Mouse (Mus musculus) kidney, embryonic 15.5 days (tissue): Measurements from ENCODE around the gene Snx9. TPM values are rescaled to one million over a fixed set of nuclear protein-coding genes. Genes with fewer than 3 reads are reported as not detected.

ENCODE experiments used
- ATAC-seq: fragments of 200-750 bp; cut with Nextera tagmentation; replicated peaks from 2 replicates; pipeline ENCODE4 v1.8.0; 2017; ENCODE audit warnings: moderate TSS enrichment; ENCODE audit not compliant: low FRiP score
- H3K27ac ChIP-seq: fragments of 300-500 bp; sonication (generic); 2 replicates; pipeline ENCODE4 v1.5.1; 2015; ENCODE audit warnings: mild to moderate bottlenecking, inconsistent platforms
- H3K27me3 ChIP-seq: fragments of 300-500 bp; sonication (generic); 2 replicates; pipeline ENCODE4 v1.6.1; 2015; ENCODE audit warnings: inconsistent platforms
- H3K36me3 ChIP-seq: fragments of 300-500 bp; sonication (generic); 2 replicates; pipeline ENCODE4 v1.6.1; 2015; ENCODE audit warnings: inconsistent platforms
- H3K4me1 ChIP-seq: fragments of 300-500 bp; sonication (generic); 2 replicates; pipeline ENCODE4 v1.6.1; 2015; ENCODE audit warnings: inconsistent platforms
- H3K4me2 ChIP-seq: fragments of 300-500 bp; sonication (generic); 2 replicates; pipeline ENCODE4 v1.6.1; 2015; ENCODE audit warnings: moderate library complexity, mild to moderate bottlenecking, inconsistent platforms
- H3K4me3 ChIP-seq: fragments of 300-500 bp; sonication (generic); replicated peaks from 2 replicates; pipeline ENCODE4 v1.5.1; 2015; ENCODE audit warnings: mild to moderate bottlenecking, inconsistent platforms
- H3K9ac ChIP-seq: fragments of 300-500 bp; sonication (generic); 2 replicates; pipeline ENCODE4 v1.6.1; 2015; ENCODE audit warnings: mild to moderate bottlenecking, inconsistent platforms
- H3K9me3 ChIP-seq: fragments of 300-500 bp; sonication (generic); replicated peaks from 2 replicates; pipeline ENCODE4 v1.6.1; 2016; ENCODE audit warnings: inconsistent platforms
- WGBS: fragments of 180-500 bp; shearing (Covaris S2); methylation state at CpG from one replicate; pipeline ENCODE4 v1.1.7; 2015; ENCODE audit warnings: mixed read lengths; 5-methylcytosine and 5-hydroxymethylcytosine counted together
- polyA plus RNA-seq: library from polyadenylated mRNA; unstranded; fragments of >200 nt; fragmentation: Nextera tagmentation; extraction: Ambion mirVana; gene quantifications from 2 replicates; pipeline ENCODE4 v1.2.1, GENCODE M21; 2015

The Snx9 gene
- polyA plus RNA-seq, 1 experiment from 2014 or later, result 36.4 TPM

DNA sequence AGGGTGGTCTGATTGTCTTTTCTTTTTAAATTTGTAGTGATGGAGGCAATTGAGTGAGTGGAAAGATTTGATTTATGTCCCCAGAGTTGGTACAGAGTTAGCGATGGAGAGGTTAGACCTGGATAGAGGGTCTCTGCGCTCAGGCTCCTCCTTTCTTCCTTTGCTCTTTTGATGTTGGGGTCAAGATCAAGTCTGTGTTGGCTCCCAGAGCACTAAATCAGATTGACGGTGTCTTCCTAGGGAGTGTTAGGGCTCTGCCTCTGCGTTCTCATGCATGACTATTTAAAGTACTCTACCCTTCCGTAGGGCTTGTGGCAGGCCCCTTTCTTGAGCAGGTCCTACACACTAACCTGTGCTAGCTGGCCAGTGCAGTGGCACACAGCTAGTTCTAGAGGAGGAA lies 28.9 kb downstream of the Snx9 start:
- Histone ChIP-seq H3K4me2 (no peak overlapping the region), H3K27ac (peak overlapping the region; percentile 72), H3K9me3 (no peaks in the 10 kb centered on the region), H3K36me3 (no peaks in the 10 kb centered on the region), H3K4me3 (no peak overlapping the region), H3K27me3 (no peaks in the 10 kb centered on the region), H3K4me1 (peaks cover 63% of the 10 kb centered on the region), H3K9ac (no peak overlapping the region)
- WGBS, result 12% methylated on average over 5 of the region's 5 CpGs
- ATAC-seq, result peak; percentile 83

- 87% methylated on average over 11 of the region's 11 CpGs for WGBS
- Histone ChIP-seq H3K27me3 (no peaks in the 10 kb centered on the region), H3K4me1 (peaks cover 66% of the 10 kb centered on the region)
These were observed 29.6 kb downstream of the Snx9 start for GRCm38 (mm10) chr17:5870696-5871095.

DNA sequence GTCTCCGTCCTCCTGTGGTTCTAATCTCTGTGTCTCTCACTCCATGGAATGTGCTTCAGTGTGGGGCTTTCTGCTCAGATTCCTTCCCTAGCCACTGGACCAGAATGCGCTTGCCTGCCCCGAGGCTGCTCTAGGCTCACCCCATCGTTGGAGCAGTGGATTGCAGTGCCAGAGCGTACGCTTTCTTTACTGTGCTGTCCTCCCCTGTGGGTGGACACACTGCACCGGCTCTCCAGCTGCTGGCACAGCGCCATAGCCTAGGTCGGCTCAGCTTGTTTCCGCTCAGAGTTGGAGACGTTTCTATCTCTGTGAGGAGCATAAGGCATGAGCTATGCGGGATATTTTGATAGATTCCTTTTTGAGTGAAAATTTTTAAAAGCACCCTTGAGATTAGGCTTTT lies 31.4 kb downstream of the Snx9 start:
- Histone ChIP-seq H3K27me3 (no peaks in the 10 kb centered on the region), H3K36me3 (no peaks in the 10 kb centered on the region), H3K9me3 (no peaks in the 10 kb centered on the region), H3K4me3 (no peak overlapping the region), H3K9ac (no peak overlapping the region), H3K4me1 (peaks cover 71% of the 10 kb centered on the region), H3K27ac (peak overlapping the region; percentile 48; the same call in 1 of the 2 replicates), H3K4me2 (no peak overlapping the region)
- 29% methylated on average over 12 of the region's 12 CpGs for WGBS
- peak; percentile 78 for ATAC-seq

More at GRCm38 (mm10) chr17:5870696-5871095, 29.6 kb downstream of the Snx9 start:
- no peak for ATAC-seq
- no peaks in the 10 kb centered on the region for H3K36me3 ChIP-seq
- no peaks in the 10 kb centered on the region for H3K9me3 ChIP-seq
- H3K9ac ChIP-seq, result no peak overlapping the region
- no peak overlapping the region for H3K27ac ChIP-seq
- H3K4me2 ChIP-seq, result no peak overlapping the region
- no peak overlapping the region for H3K4me3 ChIP-seq

DNA sequence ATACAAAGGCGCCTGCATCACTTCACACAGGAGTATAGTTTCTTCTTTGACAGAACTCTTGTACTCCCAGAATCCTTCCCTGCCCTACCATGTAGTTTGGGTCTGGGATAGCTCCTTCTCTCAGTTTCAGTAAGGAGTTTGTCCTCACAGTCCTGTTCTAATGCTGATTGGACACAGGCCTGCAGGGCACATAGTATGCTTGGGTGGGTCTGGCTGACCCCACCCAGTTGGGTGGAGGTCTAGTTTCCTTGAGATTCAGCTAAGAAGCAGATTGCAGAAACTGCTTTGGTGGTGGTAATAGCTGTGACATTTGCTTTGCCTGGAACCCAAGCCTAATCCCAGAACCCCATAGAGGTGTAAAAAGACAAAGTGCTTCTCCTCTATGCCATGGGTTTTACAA lies 33.4 kb downstream of the Snx9 start:
- Histone ChIP-seq H3K9me3 (no peaks in the 10 kb centered on the region), H3K27ac (no peak overlapping the region; the same call in 1 of the 2 replicates), H3K4me3 (no peak overlapping the region), H3K36me3 (no peaks in the 10 kb centered on the region), H3K9ac (no peak overlapping the region), H3K27me3 (no peaks in the 10 kb centered on the region), H3K4me2 (no peak overlapping the region), H3K4me1 (peaks cover 55% of the 10 kb centered on the region)
- no peak for ATAC-seq
- WGBS, result 94% methylated on average over 1 of the region's 1 CpGs

DNA sequence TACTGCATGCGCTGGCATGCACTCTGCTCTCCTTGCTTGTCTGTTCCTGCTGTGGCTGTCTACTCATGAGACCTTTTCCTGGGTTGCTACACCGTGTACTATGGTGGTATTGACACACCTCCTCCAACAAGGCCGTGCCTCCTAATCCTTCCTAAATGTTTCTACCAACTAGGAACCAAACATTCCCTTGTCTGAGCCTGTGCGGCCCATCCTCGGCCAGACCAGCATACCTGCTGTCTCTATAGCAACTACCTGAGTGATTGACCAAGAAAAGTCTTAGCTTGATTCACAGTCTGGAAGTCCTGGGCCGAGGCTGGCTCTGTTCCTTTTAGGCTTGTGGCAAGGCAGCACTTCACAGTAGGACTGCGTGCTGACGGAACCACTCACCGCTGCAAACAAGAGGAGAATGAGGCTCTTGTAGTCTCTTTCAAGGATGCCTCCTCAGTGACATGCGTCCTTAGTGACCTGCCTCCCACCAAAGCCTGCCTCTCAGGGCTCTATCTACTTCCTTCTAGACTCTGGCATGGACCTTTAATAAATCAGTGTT lies 36.6 kb downstream of the Snx9 start:
- Histone ChIP-seq H3K9ac (no peak overlapping the region), H3K4me2 (no peak overlapping the region), H3K9me3 (no peaks in the 10 kb centered on the region), H3K27ac (no peak overlapping the region), H3K4me1 (peaks cover 29% of the 10 kb centered on the region), H3K4me3 (no peak overlapping the region), H3K36me3 (no peaks in the 10 kb centered on the region), H3K27me3 (no peaks in the 10 kb centered on the region)
- no peak for ATAC-seq
- WGBS, result 89% methylated on average over 10 of the region's 10 CpGs

DNA sequence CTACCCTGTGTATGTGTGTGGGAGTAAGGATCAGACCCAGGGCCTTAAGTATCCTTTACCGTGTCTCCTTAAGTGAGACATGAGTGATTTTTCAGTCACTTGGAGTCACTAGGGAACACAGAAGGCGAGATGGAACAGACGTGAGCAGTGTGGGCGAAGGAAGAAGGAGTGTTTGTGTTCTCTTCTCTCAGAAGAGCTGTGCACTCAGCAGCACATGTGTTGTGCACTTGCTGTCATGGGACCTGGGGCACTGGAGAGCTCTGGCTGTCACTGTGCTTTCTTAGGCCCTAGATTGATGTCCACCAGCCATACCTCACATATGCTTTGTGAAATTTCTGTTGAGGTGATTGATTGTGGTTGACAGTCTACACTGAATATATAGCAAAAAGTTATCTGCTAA lies 37.7 kb downstream of the Snx9 start:
- Histone ChIP-seq H3K36me3 (no peaks in the 10 kb centered on the region), H3K9me3 (no peaks in the 10 kb centered on the region), H3K4me2 (no peak overlapping the region), H3K27ac (no peak overlapping the region), H3K4me3 (no peak overlapping the region), H3K9ac (no peak overlapping the region), H3K4me1 (peaks cover 26% of the 10 kb centered on the region), H3K27me3 (no peaks in the 10 kb centered on the region)
- no peak; the same call in 1 of the 2 replicates for ATAC-seq
- 50% methylated on average over 4 of the region's 4 CpGs for WGBS

- 43% methylated on average over 8 of the region's 8 CpGs for WGBS
- Histone ChIP-seq H3K36me3 (peaks cover 8% of the 10 kb centered on the region), H3K4me1 (peaks cover 22% of the 10 kb centered on the region), H3K9me3 (no peaks in the 10 kb centered on the region), H3K4me2 (no peak overlapping the region), H3K27me3 (no peaks in the 10 kb centered on the region), H3K27ac (peak overlapping the region; percentile 74), H3K9ac (no peak overlapping the region), H3K4me3 (no peak overlapping the region)
- peak; percentile 67 for ATAC-seq
These were observed 44.3 kb downstream of the Snx9 start for GRCm38 (mm10) chr17:5885474-5885873.

DNA sequence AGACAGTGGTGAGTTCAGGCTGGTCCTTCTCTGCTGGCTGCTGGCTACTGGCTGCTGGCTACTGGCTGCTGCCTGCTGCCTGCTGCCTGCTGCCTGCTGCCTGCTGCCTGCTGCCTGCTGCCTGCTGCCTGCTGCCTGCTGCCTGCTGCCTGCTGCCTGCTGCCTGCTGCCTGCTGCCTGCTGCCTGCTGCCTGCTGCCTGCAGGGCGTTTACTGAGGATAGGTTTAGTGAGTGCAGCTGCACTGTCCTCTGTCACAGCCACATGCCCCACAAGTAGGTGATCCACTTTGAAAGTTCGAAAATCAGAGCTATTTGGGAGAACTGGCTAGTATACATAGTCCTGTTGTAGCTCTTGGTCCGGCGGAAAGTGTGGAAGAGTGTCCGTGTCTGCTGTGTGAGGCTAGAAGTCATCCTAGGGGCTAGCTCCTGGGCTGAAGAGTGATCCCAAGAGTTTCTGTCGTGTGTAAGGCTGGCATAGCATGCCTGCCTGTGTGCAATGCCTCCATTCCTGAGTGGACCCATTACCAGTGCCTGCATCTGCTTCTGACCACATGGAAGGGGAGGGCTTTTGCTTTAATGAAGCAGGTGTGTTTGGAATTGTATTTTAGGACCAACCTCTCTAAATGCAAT lies 45.2 kb downstream of the Snx9 start:
- H3K4me2 ChIP-seq, result no peak overlapping the region; the same call in 1 of the 2 replicates
- WGBS, result 71% methylated on average over 6 of the region's 6 CpGs
- ATAC-seq, result no peak
- no peaks in the 10 kb centered on the region for H3K9me3 ChIP-seq
- H3K9ac ChIP-seq, result no peak overlapping the region
- H3K4me3 ChIP-seq, result no peak overlapping the region
- H3K36me3 ChIP-seq, result peaks cover 16% of the 10 kb centered on the region
- H3K27me3 ChIP-seq, result no peaks in the 10 kb centered on the region
- H3K4me1 ChIP-seq, result peaks cover 22% of the 10 kb centered on the region
- H3K27ac ChIP-seq, result peak overlapping the region; percentile 74

DNA sequence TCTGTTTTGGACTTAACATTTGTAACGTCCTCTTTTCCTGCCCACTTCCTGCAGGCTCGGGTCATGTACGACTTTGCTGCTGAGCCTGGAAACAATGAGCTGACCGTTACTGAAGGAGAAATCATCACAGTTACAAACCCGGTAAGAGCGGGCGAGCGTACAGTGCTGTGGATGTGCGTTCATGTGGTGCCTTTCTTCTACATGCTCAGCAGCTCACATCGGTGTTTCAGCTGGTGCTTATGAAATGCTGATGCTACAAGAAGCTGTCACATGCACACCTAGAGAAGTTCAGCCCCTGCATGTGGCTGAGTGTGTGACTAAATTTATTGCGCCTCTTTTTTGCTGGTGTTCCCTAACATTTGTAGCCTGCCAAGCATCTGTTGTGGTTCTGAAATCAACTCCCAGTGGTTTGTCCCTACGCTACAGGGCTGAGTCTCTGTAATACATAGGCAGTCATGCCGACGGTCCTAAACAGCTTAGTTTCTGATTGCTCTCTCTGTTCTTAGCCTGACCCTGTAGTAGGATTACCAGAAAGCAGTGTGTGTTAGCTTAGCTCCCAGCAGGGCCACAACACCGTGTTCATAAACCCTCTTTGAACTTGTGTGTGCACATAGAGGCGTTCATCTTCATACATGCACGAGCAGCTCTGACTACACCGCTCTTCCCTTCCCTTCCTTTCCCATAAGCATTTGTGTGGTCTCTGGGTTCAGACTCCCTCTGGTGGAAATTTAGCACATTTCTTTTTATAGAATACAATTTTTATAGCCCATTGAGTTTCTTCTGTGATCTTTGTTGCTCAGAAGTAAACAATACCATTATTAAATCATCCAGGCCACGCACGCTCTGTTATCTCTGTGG lies 46.0 kb downstream of the Snx9 start:
- H3K9me3 ChIP-seq, result no peaks in the 10 kb centered on the region
- H3K27ac ChIP-seq, result peak overlapping the region; percentile 74
- no peak overlapping the region for H3K4me3 ChIP-seq
- H3K9ac ChIP-seq, result no peak overlapping the region
- peaks cover 16% of the 10 kb centered on the region for H3K36me3 ChIP-seq
- peaks cover 27% of the 10 kb centered on the region for H3K4me1 ChIP-seq
- WGBS, result 57% methylated on average over 20 of the region's 20 CpGs
- H3K4me2 ChIP-seq, result peak overlapping the region; percentile 10; the same call in 1 of the 2 replicates
- no peaks in the 10 kb centered on the region for H3K27me3 ChIP-seq
- no peak for ATAC-seq

DNA sequence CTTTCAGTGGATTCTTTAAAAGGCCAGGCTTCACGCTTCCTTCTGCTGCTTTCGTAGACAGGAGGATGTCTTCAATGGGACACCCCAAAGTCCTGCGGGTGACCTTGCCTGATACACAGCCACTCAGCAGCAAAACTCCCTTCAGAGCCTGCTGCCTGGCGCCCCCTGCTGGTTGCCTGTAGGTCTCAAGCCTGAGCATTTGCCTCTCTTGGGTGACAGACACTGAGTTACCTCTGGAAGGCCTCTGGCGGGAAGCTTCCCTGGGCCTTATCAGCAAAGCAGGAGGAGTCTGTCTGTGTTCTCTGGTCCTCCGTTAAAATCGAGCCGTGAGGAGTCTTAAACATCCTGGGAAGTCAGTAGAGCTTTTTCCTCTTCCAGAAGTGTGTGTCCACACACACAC lies 49.3 kb downstream of the Snx9 start:
- no peak overlapping the region for H3K4me3 ChIP-seq
- H3K4me2 ChIP-seq, result no peak overlapping the region
- H3K9me3 ChIP-seq, result no peaks in the 10 kb centered on the region
- peaks cover 16% of the 10 kb centered on the region for H3K36me3 ChIP-seq
- no peaks in the 10 kb centered on the region for H3K27me3 ChIP-seq
- H3K4me1 ChIP-seq, result peaks cover 42% of the 10 kb centered on the region
- no peak for ATAC-seq
- 47% methylated on average over 8 of the region's 8 CpGs for WGBS
- no peak overlapping the region for H3K27ac ChIP-seq
- no peak overlapping the region for H3K9ac ChIP-seq

DNA sequence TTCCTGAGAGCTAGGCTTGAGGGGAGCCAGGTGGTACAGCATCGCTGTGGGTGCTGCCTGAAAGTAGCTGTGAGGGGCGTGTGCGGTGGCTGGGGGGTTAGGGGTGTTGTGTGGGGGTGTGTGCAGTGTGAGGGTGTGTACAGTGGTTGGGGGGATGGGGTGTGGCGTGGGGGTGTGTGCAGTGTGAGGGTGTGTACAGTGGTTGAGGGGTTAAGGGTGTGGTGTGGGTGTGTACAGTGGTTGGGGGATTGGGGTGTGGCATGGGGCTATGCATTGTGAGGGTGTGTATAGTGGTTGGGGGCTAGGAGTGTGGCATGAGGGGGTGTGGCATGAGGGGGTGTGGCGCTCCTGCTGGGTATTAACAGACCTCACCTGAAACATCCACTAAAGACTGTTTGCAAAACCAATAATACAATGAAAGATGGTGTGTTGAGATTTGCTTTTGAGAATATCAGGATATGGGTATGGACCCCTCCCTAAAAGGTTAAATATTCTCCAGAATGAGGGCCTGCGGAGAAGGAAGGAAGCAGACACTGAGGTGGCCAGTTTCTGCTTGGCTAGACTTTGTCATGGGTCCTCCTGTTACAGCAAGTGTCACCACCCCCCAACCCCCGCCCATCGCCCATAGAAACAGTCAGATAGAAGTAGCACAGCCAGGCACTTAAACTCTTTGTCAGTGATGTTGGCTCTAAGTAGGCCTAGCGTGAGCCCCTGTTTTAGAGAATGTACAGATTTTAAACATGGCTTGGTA lies 51.0 kb downstream of the Snx9 start:
- ATAC-seq, result peak; percentile 41
- no peaks in the 10 kb centered on the region for H3K27me3 ChIP-seq
- 76% methylated on average over 9 of the region's 9 CpGs for WGBS
- no peak overlapping the region for H3K9ac ChIP-seq
- no peaks in the 10 kb centered on the region for H3K9me3 ChIP-seq
- no peak overlapping the region for H3K4me2 ChIP-seq
- peaks cover 36% of the 10 kb centered on the region for H3K4me1 ChIP-seq
- H3K27ac ChIP-seq, result peak overlapping the region; percentile 85
- peaks cover 16% of the 10 kb centered on the region for H3K36me3 ChIP-seq
- no peak overlapping the region for H3K4me3 ChIP-seq
